Mouse (Mus musculus): Measurements from ENCODE around the gene Clba1. TPM values are rescaled to one million over a fixed set of nuclear protein-coding genes. Genes with fewer than 3 reads are reported as not detected.
A peak's percentile ranks its signal among the peaks of the same experiment; 100 is the strongest.
"Not testable (repeated sequence)": the region's sequence is repeated elsewhere in the genome, so short reads cannot be mapped to it uniquely, and the experiment has no call there.

The Clba1 gene
- polyA plus RNA-seq, 1 experiment, result 1.7 TPM

DNA sequence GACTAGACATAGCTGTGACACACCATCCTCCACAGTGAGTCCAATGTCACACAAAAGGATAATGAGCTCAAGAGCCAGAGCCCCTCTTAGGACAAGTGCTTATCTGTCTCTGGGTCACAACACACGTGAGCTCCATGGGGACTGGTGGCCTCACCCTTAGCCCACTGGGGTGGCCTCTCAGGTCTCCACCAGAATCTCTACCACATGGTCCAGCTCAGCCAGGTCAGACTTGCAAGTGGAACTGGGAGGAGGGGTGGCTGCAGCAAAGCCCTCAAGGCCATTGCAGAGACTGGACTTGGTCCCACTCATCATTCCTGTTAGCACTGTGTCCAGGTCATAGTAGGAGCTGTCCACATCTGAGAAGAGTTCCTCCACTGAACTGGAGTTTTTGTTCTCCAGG lies 12.5 kb downstream of the Clba1 start:
- Histone ChIP-seq H3K4me1 (ENCODE audit: control insufficient read depth, insufficient read depth, insufficient read length, low read length) (peaks cover 25% of the 10 kb centered on the region), H3K4me3 (ENCODE audit: insufficient read depth, low read depth, low read length) (no peak overlapping the region), H3K27ac (replicated peaks; ENCODE audit: low read depth, low read length) (no peak overlapping the region)

DNA sequence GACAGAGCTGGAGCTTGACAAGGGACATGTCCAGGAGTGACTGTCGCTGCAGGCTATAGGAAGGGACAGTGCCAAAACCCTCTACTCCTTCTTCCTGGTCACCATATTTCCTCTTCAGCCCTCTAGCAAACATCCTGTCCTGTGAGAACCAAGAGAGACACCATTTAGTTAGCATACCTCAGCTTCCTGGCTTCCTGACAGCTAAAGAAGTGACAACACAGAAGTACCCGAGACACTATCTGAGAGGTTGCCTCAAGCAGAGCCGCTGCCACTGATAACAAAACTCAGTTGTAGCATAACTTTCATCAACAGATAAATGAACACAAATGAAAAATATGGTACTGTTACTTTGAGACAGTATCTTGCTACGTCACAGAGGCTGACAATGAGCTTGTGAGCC lies 13.2 kb downstream of the Clba1 start:
- H3K4me3 ChIP-seq (ENCODE audit: insufficient read depth, low read depth, low read length), result no peak overlapping the region
- H3K27ac ChIP-seq (replicated peaks; ENCODE audit: low read depth, low read length), result peak overlapping the region; percentile 45
- H3K4me1 ChIP-seq (ENCODE audit: control insufficient read depth, insufficient read depth, insufficient read length, low read length), result peaks cover 25% of the 10 kb centered on the region

DNA sequence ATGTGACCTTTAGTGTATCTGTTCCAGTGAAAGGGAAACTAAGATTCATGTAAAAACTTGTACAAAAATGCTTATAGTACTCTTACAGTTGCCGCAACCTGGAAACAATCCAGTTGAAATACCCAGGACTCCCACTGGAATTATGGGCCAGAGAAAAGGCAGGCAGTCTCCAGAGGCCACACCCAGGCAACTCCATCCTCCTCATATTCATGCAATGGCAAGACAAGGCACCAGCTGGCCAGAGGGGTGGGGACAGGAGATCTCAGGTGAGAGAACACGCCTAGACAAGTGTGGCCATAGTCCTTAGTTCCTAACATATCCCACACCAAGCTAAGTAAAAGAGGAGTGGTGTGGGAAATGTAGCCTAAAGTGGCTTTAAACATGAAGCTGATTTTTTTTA lies 13.9 kb downstream of the Clba1 start:
- H3K4me3 ChIP-seq (ENCODE audit: insufficient read depth, low read depth, low read length), result no peak overlapping the region
- peaks cover 27% of the 10 kb centered on the region for H3K4me1 ChIP-seq (ENCODE audit: control insufficient read depth, insufficient read depth, insufficient read length, low read length)
- H3K27ac ChIP-seq (replicated peaks; ENCODE audit: low read depth, low read length), result no peak overlapping the region

DNA sequence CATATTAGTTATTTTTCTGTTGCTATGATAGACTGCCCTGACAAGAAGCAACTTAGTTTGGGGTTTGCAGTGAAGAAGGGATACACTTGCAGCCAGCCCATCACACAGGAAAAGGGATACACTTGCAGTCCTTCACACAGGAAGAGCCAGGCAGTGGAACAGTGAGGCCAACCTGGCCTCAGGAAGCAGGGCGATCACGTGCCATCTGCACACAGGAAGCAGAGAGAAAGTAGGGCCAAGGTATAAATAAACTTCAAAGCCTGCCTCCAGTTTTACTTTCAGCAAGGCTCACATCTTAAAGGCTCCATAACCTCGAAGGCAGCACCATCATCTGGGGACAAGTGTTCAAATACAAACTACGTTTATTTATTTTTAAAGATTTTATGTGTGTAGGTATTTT lies 14.5 kb downstream of the Clba1 start:
- peaks cover 32% of the 10 kb centered on the region for H3K4me1 ChIP-seq (ENCODE audit: control insufficient read depth, insufficient read depth, insufficient read length, low read length)
- peak overlapping the region; percentile 61 for H3K27ac ChIP-seq (replicated peaks; ENCODE audit: low read depth, low read length)
- no peak overlapping the region for H3K4me3 ChIP-seq (ENCODE audit: insufficient read depth, low read depth, low read length)

DNA sequence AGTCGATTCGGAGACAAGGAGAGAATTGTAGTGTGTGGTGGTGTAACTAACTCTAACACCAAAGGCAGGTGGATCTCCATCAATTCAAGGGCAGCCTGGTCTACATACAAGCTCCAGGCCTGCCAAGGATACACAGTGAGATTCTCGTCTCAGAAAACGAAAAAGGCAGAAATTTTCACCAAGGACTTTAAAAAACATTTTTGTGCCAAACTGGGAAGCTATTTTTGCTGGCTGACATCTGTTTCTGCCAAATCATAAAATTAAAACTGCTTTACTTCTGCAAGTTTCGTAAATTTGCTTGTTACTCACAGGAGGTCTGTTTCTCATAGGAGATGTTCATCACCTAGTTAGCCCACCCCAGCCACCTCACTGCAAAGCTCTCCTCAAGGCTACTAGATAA lies 17.2 kb downstream of the Clba1 start:
- Histone ChIP-seq H3K27ac (replicated peaks; ENCODE audit: low read depth, low read length) (no peak overlapping the region), H3K4me1 (ENCODE audit: control insufficient read depth, insufficient read depth, insufficient read length, low read length) (peaks cover 31% of the 10 kb centered on the region)

GRCm38 (mm10) chr12:112828501-112829243 lies 19.9 kb downstream of the Clba1 start:
- H3K4me1 ChIP-seq (ENCODE audit: control insufficient read depth, insufficient read depth, insufficient read length, low read length), result peaks cover 13% of the 10 kb centered on the region
- H3K4me3 ChIP-seq (ENCODE audit: insufficient read depth, low read depth, low read length), result peak overlapping the region; percentile 97
- peak overlapping the region; percentile 72 for H3K27ac ChIP-seq (replicated peaks; ENCODE audit: low read depth, low read length)

More for the DNA sequence above, 17.2 kb downstream of the Clba1 start:
- H3K4me3 ChIP-seq (ENCODE audit: insufficient read depth, low read depth, low read length), result no peak overlapping the region

DNA sequence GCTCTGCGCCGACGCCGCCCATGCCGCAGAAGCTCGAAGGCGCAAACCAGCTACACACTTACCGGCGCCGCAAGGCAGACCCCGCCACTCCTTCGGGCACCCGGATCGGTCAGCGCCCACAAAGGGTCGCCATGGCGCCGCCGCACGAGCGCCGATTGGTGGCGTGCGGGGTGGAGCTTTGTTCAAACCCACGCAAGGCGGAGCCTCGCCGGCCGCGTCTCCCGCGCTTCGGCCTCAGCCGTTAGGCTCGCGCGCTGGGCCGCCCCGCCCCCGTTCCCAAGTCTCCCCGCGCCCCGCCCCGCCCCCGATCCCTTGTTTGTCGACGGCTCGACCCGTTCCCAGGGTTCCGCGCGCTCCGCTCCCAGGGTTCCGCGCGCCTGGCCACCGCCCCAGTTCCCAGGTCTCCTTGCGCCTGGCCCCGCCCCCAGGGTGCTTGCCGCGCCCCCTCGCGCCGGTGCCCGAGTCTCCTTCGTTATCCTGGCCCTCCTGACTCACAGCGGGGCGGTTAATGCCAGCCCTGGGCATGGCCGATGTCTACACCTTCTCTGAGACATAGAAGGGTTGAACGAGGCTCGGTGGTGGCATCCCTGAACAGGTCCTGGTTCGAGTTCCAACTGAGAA lies 20.6 kb downstream of the Clba1 start, which contains the start of gene Cdca4:
Gene Cdca4, minus strand, starts transcription at position 180 of the 621 bp plus-strand sequence.
- Histone ChIP-seq H3K4me3 (ENCODE audit: insufficient read depth, low read depth, low read length) (peak within 1 kb of the TSS; percentile 97), H3K27ac (replicated peaks; ENCODE audit: low read depth, low read length) (peak within 1 kb of the TSS; percentile 72), H3K4me1 (ENCODE audit: control insufficient read depth, insufficient read depth, insufficient read length, low read length) (peaks cover 9% of the 10 kb centered on the region; the same call in 1 of the 2 replicates)

- peaks cover 9% of the 10 kb centered on the region; the same call in 1 of the 2 replicates for H3K4me1 ChIP-seq (ENCODE audit: control insufficient read depth, insufficient read depth, insufficient read length, low read length)
- no peak overlapping the region for H3K27ac ChIP-seq (replicated peaks; ENCODE audit: low read depth, low read length)
Measured at GRCm38 (mm10) chr12:112830141-112830540, 21.4 kb downstream of the Clba1 start.

DNA sequence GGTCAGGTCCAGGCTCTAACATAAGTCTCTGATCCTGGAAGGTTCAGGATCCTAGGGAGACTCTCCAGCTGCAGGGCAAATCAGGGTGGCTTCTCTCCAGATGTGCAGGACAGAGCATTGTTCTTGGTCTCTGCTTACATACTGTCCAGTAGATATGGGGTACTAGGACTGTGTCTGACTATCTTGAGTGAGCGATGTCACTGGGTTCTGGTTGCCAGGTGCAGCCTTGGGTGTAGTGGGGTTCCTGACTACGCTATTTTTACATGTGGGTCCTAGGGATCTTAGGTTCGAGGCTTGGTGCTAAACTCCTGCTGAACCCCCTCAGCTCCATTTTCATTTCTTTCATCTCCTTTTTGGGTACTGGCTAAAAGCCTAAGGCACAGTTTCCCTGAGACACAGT lies 21.8 kb downstream of the Clba1 start:
- H3K4me3 ChIP-seq (ENCODE audit: insufficient read depth, low read depth, low read length), result peak overlapping the region; percentile 89; the same call in 1 of the 2 replicates
- no peak overlapping the region for H3K27ac ChIP-seq (replicated peaks; ENCODE audit: low read depth, low read length)
- H3K4me1 ChIP-seq (ENCODE audit: control insufficient read depth, insufficient read depth, insufficient read length, low read length), result peaks cover 9% of the 10 kb centered on the region; the same call in 1 of the 2 replicates

More at GRCm38 (mm10) chr12:112830141-112830540, 21.4 kb downstream of the Clba1 start:
- peak overlapping the region; percentile 89 for H3K4me3 ChIP-seq (ENCODE audit: insufficient read depth, low read depth, low read length)

GRCm38 (mm10) chr12:112832411-112832810 lies 23.7 kb downstream of the Clba1 start:
- no peak overlapping the region for H3K27ac ChIP-seq (replicated peaks; ENCODE audit: low read depth, low read length)
- H3K4me1 ChIP-seq (ENCODE audit: control insufficient read depth, insufficient read depth, insufficient read length, low read length), result peaks cover 9% of the 10 kb centered on the region; the same call in 1 of the 2 replicates
- no peak overlapping the region for H3K4me3 ChIP-seq (ENCODE audit: insufficient read depth, low read depth, low read length)

DNA sequence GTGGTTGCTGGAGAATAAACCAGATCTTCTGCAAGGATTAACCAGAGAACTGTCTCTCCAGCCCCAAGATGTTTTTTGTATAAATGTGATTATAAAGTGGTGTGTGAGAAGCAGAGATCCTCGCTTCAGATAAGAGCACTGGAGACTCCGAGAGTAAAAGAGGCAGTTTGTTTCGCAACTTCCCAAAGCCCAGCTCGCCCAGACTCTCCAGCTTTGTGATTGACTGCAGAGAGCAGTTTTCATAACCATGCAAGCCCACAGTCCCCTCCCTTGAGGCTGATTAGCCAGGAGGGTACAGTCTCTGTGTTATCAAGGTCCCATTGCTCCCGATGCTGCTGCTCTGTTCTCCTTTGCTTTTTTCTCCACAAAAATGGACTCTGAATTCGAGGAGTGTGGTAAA lies 24.8 kb downstream of the Clba1 start:
- Histone ChIP-seq H3K27ac (replicated peaks; ENCODE audit: low read depth, low read length) (no peak overlapping the region), H3K4me3 (ENCODE audit: insufficient read depth, low read depth, low read length) (no peak overlapping the region), H3K4me1 (ENCODE audit: control insufficient read depth, insufficient read depth, insufficient read length, low read length) (no peaks in the 10 kb centered on the region)

DNA sequence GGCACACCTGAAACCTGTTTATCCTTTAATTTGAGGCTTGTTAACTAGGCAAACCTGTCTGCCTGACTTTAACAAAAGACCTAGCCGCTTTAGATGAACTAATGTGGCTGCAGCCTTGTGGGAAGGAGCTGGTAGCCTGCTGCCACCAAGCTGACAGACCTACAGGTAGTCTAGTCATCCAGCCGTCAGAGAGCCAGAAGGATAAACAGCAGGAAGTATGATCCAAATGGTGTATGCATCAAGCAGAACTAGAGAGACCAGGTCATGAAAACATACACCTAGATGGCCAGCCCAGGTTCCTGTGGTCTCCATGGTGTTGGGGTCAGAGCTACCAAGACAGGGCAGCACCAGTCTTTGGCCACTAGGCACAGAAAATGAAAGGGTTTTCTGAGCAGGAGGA lies 26.3 kb downstream of the Clba1 start:
- Histone ChIP-seq H3K4me1 (ENCODE audit: control insufficient read depth, insufficient read depth, insufficient read length, low read length) (no peaks in the 10 kb centered on the region), H3K4me3 (ENCODE audit: insufficient read depth, low read depth, low read length) (no peak overlapping the region), H3K27ac (replicated peaks; ENCODE audit: low read depth, low read length) (no peak overlapping the region)

DNA sequence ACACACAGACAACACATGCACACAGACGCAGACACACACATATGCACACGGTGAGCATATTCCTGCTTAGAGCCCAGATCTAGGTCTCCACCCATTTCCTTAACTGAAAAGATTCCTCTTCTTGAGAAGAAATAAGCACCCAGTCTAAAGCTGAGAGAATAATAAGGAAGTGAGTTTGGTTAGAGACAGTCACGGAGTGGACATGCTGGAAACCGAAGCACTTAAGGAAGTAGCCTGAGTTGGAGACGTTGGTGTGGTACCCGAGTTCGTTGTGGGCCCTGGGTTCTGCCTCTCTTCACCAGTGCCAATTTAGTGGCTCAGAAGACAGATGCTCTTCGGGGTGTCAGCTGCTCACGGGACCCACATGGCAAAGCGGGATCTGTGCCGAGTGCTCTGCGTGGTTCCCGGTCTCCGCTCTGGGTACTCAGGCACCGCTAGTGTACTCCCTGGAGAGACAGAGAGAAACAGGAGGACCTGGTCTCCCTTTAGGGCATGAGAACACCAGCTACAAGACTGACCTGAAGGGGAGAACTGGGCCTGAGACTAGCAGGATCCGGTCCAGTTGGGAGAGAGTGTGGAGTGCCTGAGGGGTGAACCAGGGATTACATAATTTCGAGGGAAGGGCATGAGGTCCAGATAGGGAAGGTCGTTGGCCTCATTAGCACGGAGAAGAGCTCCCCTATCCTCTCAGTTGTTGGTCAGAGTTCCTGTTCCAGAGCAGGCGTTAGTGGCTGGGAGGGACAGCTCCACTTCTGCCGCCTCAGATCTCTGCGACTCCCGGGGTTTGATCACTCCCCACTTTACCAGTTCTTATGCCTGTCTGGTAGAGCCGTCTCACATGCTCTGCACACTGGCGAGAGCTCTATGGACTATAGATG lies 31.7 kb downstream of the Clba1 start:
- no peak overlapping the region for H3K4me3 ChIP-seq (ENCODE audit: insufficient read depth, low read depth, low read length)
- H3K27ac ChIP-seq (replicated peaks; ENCODE audit: low read depth, low read length), result peak overlapping the region; percentile 48

DNA sequence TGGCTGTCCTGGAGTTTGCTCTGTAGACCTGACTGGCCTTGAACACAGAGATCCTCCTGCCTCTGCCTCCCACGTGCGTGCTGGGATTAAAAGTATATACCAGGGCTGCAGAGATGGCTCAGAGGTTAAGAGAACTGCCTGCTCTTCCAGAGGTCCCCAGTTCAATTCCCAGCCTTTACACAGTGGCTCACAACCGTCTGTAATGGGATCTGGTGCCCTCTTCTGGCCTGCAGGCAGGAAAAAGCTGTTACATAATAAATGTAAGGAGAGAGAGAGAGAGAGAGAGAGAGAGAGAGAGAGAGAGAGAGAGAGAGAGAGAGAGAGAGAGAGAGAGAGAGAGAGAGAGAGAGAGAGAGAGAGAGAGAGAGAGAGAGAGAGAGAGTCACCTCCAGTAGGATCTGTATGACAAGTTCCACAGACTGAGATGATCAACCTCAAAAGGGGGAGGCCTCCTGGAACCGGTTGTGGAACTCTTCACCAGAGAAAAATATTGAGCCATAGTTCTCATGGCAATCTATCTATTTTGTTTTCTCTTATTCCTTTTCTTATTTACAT lies 32.7 kb downstream of the Clba1 start:
- H3K27ac ChIP-seq (replicated peaks; ENCODE audit: low read depth, low read length); H3K4me1 ChIP-seq (ENCODE audit: control insufficient read depth, insufficient read depth, insufficient read length, low read length); H3K4me3 ChIP-seq (ENCODE audit: insufficient read depth, low read depth, low read length): not testable (repeated sequence)

More for the DNA sequence above, 31.7 kb downstream of the Clba1 start:
- H3K4me1 ChIP-seq (ENCODE audit: control insufficient read depth, insufficient read depth, insufficient read length, low read length), result no peaks in the 10 kb centered on the region

GRCm38 (mm10) chr12:112842128-112842527 lies 33.4 kb downstream of the Clba1 start:
- H3K4me1 ChIP-seq (ENCODE audit: control insufficient read depth, insufficient read depth, insufficient read length, low read length); H3K4me3 ChIP-seq (ENCODE audit: insufficient read depth, low read depth, low read length); H3K27ac ChIP-seq (replicated peaks; ENCODE audit: low read depth, low read length): not testable (repeated sequence)
